Mouse (Mus musculus) olfactory bulb, adult 2 months (tissue): ENCODE measurements around the gene Npy4r. TPM values are rescaled to one million over a fixed set of nuclear protein-coding genes. Genes with fewer than 3 reads are reported as not detected.

Experiments
- H3K27ac ChIP-seq: fragments of 200-500 bp; 2 replicates; pipeline ENCODE4 v1.5.1; 2012; ENCODE audit warnings: low read depth, low read length; ENCODE audit not compliant: insufficient read depth
- H3K4me1 ChIP-seq: fragments of 200-500 bp; 2 replicates; pipeline ENCODE4 v1.6.1; 2012; ENCODE audit warnings: low read length; ENCODE audit not compliant: control insufficient read depth, insufficient read depth
- H3K4me3 ChIP-seq: fragments of 200-500 bp; 2 replicates; pipeline ENCODE4 v1.5.1; 2012; ENCODE audit warnings: mild to moderate bottlenecking, low read depth, low read length, moderate library complexity; ENCODE audit not compliant: insufficient read depth
- CTCF ChIP-seq: fragments of 200-500 bp; IDR thresholded peaks from 2 replicates; pipeline ENCODE4 v1.5.1; 2012; ENCODE audit warnings: low read depth, mild to moderate bottlenecking, low read length, moderate library complexity; ENCODE audit not compliant: insufficient read depth
- POLR2A ChIP-seq: fragments of 200-500 bp; IDR thresholded peaks from 2 replicates; pipeline ENCODE4 v1.6.1; 2012; ENCODE audit warnings: mild to moderate bottlenecking, low read depth, low read length, moderate library complexity; ENCODE audit not compliant: insufficient read depth
- WGBS: fragments of 180-500 bp; shearing (Covaris S2); methylation state at CpG from one replicate; pipeline ENCODE4 v1.1.7; 2018; 5-methylcytosine and 5-hydroxymethylcytosine counted together
- polyA plus RNA-seq: library from polyadenylated mRNA; stranded (reverse); fragments of >200 nt; gene quantifications from 2 replicates; pipeline ENCODE4 v1.2.4, GENCODE M21; 2012; ENCODE audit warnings: low replicate concordance; ENCODE audit not compliant: missing spikeins, insufficient read depth, insufficient read length

The Npy4r gene
- polyA plus RNA-seq, 1 experiment, result not detected

- H3K27ac ChIP-seq, result no peak overlapping the region
- TF ChIP-seq POLR2A (no peak), CTCF (no peak)
- whole genome bisulfite sequencing, result 86% methylated on average over 3 of the region's 3 CpGs
Measured at GRCm38 (mm10) chr14:34179351-34179750, 27.1 kb upstream of the Npy4r start.

GRCm38 (mm10) chr14:34171107-34171506 is 18.8 kb upstream of the Npy4r start:
- no peak for TF ChIP-seq CTCF
- no peak for TF ChIP-seq POLR2A
- Histone ChIP-seq H3K4me3 (no peak overlapping the region), H3K4me1 (no peaks in the 10 kb centered on the region), H3K27ac (no peak overlapping the region)
- 92% methylated on average over 3 of the region's 3 CpGs for WGBS

More at GRCm38 (mm10) chr14:34179351-34179750, 27.1 kb upstream of the Npy4r start:
- no peak overlapping the region for H3K4me3 ChIP-seq
- H3K4me1 ChIP-seq, result no peaks in the 10 kb centered on the region

- 63% methylated on average over 12 of the region's 12 CpGs for WGBS
- TF ChIP-seq POLR2A, result no peak
- TF ChIP-seq CTCF, result no peak
Measured at GRCm38 (mm10) chr14:34155752-34156151, 3.5 kb upstream of the Npy4r start.

GRCm38 (mm10) chr14:34154601-34155337 is 2.5 kb upstream of the Npy4r start:
- H3K4me1 ChIP-seq, result peaks cover 5% of the 10 kb centered on the region; the same call in 1 of the 2 replicates
- TF ChIP-seq CTCF (0 out of 2 replicates have a peak, but pooled peaks have one; percentile 29), POLR2A (no peak)
- 62% methylated on average over 9 of the region's 9 CpGs for WGBS
- H3K27ac ChIP-seq, result no peak overlapping the region
- no peak overlapping the region for H3K4me3 ChIP-seq

More at GRCm38 (mm10) chr14:34155752-34156151, 3.5 kb upstream of the Npy4r start:
- H3K4me3 ChIP-seq, result no peak overlapping the region
- peaks cover 5% of the 10 kb centered on the region; the same call in 1 of the 2 replicates for H3K4me1 ChIP-seq
- H3K27ac ChIP-seq, result no peak overlapping the region

- 92% methylated on average over 10 of the region's 10 CpGs for WGBS
- Histone ChIP-seq H3K4me1 (no peaks in the 10 kb centered on the region), H3K27ac (no peak overlapping the region)
Measured at GRCm38 (mm10) chr14:34142915-34143314, 9.4 kb downstream of the Npy4r start.

GRCm38 (mm10) chr14:34142316-34142715 is 10.0 kb downstream of the Npy4r start:
- no peak for TF ChIP-seq CTCF
- TF ChIP-seq POLR2A, result no peak
- H3K27ac ChIP-seq, result no peak overlapping the region
- no peaks in the 10 kb centered on the region for H3K4me1 ChIP-seq
- H3K4me3 ChIP-seq, result no peak overlapping the region
- WGBS, result 95% methylated on average over 1 of the region's 1 CpGs

More at GRCm38 (mm10) chr14:34142915-34143314, 9.4 kb downstream of the Npy4r start:
- TF ChIP-seq POLR2A (no peak), CTCF (no peak)
- no peak overlapping the region for H3K4me3 ChIP-seq

- Histone ChIP-seq H3K4me1 (no peaks in the 10 kb centered on the region), H3K27ac (no peak overlapping the region), H3K4me3 (no peak overlapping the region)
- whole genome bisulfite sequencing, result 53% methylated on average over 15 of the region's 15 CpGs
- no peak for TF ChIP-seq POLR2A
- TF ChIP-seq CTCF, result no peak
Measured at GRCm38 (mm10) chr14:34139671-34140664, 12.3 kb downstream of the Npy4r start.

- no peak overlapping the region for H3K27ac ChIP-seq
- peaks cover 2% of the 10 kb centered on the region; the same call in 1 of the 2 replicates for H3K4me1 ChIP-seq
- TF ChIP-seq POLR2A (no peak), CTCF (no peak)
- H3K4me3 ChIP-seq, result no peak overlapping the region
Measured at GRCm38 (mm10) chr14:34135391-34135790, 16.9 kb downstream of the Npy4r start.
